Mouse (Mus musculus): ENCODE measurements around the gene Mindy4.

Mindy4 gene

DNA sequence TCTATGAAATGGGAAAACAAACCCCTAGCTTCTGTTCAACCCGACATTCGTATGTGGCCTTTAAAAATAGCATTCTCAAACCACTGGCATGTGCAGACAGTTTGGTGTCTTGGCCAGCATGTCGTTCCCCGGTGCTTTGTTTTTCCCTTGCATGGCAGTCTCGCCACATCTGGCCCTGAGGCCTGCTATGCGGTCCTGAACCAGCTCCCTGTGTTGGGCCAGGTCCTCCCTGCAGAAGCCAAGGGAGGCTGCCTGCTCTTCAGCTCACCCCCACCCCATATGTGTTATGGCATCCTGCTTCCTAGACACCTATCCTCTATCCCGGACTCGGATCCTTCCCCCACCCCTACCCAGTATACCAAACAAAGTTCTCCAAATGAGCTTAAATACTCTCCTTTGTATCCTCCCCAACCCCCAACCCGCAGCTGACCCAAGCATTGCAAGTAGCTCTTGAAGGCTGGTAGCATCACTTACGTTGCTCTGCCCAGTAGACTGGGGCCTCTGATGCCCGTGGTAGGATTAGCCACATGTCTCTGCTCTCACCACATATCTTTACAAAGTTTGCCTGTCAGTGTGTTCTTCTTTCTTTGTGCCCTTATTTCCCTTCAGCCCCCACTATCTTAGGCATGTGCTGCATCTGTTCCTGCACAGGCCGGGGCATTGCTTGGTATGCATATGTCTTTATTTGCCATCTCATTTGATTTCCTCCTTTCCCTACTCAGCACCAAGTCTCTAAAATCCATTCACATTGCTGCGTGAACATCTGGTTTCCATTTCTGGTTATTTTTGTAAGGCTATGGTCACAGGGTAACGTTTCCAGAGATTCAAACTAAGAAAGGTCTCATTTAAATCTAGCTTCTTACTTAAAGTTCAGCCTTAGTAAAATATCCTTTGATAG is 55.5 kb downstream of the Mindy4 start:
- DNase-seq: no peak

DNA sequence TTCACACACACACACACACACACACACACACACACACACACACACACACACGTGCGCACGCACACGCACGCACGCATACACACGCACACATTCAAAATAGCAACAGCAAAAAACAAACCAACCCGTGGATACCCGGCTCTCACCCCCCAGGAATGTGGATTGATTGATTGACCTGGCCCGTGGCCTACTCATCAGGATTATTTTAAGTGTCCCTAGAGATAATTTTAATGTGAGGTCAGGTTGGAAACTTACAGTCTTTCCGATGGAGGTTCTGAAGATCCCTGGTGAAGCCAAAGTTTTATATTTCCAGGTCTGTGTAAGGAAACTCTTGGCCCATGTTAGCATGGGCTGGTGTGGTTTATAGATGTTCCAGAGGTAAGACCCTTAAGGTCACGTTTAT is 59.0 kb downstream of the Mindy4 start:
- DNase-seq: no peak

DNA sequence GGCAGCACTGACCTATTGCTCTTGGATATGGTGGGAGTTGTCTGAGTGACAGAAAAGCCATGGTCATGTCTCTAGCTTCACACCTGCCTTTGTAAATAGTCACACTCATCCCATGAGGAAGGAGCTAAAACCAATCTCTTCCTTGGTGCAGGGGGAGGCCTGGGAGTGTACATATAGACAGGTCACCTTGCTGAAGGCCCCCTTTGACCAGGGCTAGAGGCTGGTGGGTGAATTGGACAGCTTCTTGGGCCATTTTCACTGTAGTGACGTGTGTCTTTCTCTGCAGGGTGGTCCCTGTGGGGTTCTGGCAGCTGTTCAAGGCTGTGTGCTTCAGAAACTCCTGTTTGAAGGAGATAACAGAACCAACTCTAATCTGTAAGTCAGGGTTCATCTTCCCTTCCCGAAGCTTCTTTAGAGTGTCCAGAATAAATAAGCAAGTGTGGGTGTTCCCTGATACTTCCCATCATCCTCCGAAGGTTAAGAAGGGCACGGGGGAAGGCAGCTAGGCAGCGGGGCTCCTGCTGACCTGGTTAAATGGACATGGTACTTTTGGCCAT is 60.4 kb downstream of the Mindy4 start:
- DNase-seq: peak in 1 of 2 experiments; percentile 45

DNA sequence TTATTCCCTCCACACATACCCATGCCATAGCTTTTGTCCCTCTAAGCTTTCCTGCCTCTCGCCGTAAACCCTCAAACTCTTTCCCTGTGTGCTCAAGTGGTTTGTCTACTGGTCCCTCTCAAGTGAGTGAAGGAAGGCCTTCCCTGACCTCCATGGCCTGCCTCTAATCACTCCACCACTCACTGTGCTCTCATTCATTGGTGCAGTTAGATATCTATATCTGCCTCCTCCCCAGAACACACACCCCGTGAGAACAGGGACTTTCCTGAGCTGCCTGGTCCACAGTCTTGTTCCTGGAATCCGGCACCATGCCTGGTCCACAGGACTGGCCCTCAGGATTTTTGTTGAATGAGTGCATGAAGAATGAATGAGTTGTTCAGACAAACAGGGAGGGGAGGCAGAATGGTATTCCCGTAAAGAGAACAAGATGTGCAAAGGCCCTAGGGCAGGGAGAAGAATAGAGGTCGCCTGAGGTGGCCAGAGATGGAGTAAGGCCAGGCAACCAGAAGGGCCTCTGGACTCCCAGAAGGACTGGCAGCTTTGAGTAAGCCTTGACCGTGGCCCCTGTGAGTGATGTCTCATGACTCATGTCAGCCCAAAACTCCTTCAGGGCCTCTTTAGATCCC is 61.7 kb downstream of the Mindy4 start:
- no peak for DNase-seq

DNA sequence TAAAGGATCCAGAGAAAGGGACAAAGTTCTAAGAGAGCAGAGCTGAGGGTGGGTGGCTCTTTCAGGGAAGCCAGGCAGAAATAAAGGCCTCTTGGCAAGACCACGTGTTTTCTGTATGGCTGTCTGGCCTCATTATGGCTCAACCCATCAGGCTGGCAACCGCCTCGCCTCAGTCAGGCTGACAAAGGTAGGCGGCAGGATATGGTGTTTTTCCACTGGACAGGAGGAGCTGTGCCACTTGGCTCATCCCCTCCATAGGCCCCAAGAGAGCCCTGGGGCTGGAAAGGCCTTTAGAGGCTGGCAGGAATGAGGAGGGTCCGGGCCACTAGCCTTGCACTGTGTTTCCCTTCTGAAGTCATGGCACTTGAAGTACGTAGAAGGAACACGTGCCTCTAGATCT is 69.8 kb downstream of the Mindy4 start:
- DNase-seq: peak; percentile 84 to 86

DNA sequence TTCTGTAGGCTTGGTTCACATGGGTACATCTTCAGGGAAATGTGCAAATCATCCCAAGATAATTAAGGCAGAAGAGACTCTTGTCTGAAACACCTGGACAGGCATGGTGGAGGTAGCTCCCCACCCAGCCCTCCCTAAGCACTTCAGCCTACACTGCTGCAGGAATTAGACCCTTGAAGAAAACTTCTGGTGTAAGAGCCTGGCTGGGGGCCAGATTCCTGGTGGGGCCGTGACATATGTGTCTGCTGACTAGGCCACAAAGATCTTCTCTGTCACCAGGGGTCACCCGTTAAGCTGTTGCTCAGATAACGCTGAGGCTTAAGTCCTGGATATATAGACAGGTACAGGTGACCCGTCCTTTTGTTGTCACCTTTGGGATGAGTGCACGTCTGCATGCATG is 70.3 kb downstream of the Mindy4 start:
- DNase-seq: peak; percentile 69 to 81

DNA sequence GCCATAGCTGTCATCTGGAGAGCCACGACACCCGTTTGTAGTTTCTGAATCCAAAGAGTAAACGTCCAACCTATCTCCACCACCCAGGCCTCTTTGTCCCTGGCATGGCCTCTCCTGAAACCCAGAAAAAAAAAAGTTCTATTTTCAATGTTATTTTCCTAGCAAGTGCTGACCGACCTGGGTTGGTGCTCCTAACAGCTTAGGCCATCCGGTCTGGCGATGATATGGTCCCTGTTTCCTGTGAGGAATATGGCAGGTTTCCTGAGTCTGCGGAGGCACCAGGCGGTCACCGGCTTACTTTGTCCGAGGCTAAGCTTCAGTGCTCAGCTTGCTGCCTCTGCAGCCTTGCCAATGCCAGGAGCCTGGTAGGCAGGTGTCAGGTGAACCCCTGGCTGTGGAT is 71.8 kb downstream of the Mindy4 start:
- peak; percentile 27 to 34 for DNase-seq

DNA sequence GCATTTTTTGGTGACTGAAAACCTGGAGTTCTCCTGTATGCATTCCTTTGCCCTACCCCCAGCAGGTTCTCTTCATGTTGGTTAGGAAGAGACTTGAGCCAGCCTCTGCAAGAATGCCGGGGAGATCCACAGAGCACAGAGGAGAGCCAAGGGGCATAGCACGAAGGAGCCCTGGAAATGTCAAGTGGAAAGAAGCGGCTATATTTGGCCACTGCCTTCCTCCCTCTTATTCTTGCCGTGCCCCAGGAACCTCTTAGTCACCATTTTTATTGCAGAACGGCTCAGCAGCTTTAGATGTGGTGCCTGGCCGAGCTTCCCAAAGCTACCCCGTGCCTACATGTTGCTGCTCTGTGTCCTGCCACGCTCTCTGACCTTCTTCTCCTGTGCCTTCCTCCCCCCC is 72.6 kb downstream of the Mindy4 start:
- peak; percentile 39 to 50 for DNase-seq

DNA sequence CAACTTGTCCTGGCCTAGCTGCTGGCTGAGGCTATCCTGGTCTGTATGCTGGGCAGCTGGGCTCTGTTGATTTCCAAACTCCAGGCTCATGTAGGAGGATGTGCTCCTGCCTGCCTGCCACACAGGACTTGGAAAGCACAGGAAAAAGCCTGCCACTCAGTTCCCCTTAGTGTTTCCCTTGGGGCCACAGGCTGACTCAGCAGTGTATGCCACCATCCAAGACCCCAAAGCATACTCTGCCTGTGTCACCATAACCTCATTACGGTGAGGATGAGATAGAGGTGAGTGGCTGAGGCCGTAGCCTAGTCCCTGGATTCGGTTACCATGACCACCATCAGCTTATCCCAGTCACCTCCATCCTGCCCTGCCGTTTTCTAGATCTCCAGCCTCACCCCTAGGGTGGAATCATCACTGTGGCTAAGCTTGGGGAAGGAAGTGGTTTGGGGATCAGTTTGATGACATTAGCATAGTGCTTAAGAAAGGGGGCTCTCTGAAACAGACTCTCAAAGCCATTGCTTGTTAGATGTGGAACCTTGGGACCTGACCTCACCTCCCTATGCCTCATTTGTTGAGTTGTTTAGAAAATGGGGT is 73.6 kb downstream of the Mindy4 start:
- no peak for DNase-seq

DNA sequence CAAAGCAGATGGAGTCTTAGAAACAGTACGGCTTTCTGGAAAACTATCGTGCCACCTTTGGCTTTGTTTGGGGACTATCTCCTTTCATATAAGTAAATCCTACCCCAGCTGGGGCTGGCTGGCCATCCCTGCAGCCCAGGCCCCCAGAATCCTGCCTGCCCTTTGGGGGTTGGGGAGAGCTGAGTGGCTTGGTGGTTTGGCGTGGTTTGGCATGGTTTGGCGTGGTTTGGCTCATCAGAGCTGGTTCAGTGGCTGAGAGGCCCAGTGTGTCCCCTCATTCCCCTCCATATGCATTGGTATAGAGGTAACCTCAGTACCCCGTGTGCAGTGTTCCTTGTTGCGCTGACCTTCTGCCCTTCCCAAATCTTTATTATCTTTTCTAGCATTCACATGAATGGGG is 74.9 kb downstream of the Mindy4 start:
- no peak for DNase-seq

DNA sequence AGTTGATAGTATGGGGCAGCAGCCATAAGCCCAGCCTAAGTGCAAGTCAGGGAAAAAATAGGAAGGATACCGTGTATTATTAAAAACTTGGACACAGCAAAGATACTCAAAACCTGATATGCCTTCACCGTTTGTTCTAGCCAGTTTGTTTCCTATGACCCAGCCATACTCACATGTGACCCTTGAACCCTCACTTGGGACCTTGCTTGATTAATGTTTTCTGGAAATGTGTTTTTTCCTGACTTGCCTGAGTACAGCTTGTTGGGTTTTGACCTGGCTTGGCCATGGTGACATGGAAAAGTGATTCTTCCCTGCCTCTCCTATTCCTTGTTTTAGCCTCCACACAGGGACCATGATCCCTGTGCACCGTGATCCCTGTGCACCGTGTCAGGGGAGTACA is 75.3 kb downstream of the Mindy4 start:
- no peak for DNase-seq

DNA sequence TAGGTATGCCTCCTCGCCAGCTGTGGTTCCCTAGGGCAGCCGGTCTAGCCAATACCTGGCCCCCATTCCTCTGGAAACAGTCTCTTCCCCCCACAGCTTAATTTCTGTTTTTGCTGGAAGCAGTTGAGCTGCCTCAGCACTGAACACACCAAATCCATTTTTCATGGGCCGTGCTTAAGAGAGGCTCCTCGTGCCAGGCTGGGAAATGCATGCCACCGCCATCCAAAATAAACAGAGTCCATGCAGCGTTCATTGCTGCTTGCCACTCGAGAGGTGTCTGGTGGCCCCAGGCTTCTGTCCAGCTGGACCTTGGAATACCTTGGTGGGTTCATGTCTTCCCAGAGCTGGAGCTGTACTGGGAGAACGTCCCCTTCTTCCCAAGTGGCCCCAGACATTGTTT is 77.8 kb downstream of the Mindy4 start:
- no peak for DNase-seq

DNA sequence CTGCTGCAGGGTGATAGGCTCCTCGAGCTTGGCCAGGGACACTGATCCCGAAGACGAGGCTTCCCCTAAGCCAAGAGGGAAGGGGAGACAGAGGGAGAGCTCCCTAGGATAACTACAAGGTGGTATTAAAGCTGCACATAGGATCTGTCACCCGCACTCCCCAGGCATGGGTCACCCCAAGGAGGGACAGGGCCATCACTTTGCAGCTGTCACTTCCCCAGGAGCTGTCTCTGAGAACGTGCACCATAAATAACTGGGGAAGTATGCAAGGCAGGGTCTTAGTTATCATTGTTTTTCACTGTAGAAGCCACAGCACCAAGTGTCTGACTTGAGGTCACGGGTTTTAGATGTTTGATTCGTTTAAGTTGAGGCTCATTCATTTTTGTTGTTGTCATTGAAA is 78.5 kb downstream of the Mindy4 start:
- no peak for DNase-seq

DNA sequence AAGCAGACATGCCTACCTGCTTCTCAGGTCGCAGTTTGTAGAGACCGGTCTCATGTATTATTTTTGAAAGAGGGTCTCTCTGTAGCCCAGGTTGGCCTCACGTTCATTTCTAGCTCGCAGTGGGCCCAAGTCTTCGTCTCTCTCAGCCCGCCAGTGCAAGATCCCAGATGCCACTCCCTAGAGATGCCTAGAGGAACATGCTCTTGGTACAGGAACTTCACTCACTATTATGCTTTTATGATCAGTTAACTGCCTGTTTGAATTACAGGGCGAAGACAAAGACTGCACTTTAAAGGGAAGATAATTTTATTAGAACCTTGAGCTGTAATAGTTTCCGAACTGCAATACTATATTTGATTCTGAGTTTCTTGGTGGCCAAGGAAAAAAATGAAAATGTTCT is 79.2 kb downstream of the Mindy4 start:
- DNase-seq: no peak

DNA sequence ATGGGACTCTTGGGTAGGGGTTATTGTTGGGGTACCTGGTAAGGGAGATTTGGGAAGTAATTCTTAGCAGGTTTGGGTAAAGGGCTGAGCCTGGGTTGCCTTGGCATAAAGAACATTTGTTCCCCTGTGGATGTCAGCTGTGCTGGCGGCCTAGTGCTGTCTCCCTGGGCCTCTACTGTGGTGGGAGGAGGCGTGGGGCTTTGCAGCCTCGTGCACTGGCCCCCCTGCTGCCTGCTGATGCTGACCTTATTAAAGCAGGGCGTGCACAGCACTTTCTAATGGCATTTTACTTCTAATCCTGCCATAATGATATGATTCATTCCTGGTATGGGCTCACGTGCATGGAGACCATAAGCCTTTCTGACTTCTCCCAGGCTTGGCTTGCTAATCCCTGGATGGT is 82.0 kb downstream of the Mindy4 start:
- no peak for DNase-seq

DNA sequence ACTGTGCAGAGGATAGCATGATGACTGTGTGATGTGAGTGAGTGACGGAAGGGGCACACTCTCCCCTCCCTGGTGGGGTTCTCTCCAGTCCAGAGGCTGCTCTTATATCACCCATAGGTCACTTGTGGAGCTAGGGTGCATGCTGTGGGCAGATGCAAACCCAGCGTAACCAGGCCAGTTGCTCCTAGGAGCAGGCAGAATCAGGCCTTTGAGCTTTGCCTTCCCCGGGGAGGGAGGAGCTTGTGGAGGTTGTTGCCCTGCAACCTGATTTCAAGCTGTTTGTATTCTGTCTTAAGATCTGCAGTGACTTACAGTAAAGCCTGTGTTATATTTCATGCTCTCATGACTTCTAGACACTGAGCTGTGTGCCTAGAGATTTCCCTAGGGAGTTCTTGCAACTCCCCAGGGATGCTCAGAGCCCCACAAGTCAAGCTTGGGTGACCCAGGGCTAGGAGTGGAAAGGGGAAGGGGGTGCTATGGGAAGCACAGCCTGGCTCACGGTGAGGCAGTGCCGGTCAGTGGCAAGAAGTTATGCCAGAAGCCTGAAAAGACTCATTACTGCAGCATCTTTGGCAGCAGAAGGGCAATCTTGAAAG is 84.9 kb downstream of the Mindy4 start:
- DNase-seq: no peak

DNA sequence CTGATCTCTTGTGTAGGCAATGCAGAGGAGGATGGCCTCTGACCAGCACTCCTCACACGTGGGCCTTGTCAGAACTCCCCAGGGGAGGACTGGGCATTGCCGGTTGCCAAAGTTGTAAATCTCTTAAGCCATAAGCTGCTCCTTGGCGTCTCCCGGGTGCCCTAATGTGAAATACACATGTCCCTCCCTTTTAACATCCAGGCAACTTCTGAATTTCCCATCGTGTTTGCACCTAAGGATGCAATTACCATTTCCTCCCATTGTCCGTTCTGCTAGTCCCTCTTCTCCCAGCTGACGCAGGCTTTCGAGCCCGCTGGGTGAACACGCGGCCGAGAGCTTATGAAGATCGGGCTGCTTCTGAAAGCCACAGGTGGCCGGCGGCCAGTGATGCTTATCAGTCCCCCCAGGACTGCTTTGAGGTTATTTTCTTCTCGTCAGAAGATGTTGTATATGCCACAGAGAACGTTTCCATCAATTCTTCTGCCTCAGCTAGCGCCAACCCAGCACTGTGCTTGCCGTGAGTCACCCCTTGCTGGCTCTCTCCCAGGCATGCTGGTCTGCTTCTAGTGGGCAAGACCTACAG is 91.5 kb downstream of the Mindy4 start:
- peak; percentile 29 to 58 for DNase-seq

DNA sequence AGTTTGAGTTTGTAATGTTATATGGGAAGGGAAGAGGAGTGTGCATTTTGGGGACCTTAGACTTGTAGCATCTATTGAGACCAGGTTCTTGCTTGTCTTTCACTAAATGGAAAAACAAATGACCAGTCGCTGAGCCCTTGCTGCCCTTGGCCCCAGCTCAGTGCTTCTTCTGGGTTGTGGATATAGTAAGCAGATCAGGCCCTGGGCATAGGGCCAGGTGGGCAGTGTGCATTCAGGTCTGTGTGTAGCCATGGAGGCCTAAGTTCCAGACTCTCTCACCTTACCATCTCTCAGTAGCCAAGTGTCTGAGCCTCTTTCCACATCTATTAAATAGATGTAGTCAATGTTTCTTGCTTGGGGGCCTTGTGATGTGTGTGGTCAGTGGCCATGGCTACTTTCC is 92.1 kb downstream of the Mindy4 start:
- peak in 1 of 2 experiments; percentile 33 for DNase-seq

DNA sequence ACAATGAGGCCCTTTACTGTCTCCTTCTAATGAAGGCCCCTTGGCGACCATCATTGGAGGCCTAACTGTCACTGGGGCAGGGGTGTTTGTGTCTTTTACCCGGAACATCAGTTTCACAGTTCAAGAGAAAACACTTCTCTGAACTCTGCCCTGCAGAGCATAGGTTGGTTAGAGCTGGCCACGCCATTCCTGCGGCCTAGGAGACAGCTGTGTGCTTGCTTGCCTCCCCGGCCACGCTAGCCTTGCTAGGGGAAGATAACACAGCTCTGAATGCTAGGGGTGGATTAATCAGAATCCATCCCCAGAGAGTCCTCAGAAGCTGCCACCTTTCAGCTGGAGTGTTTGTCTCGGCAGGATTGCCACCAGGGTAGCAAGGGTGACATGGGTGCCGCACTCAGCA is 96.3 kb downstream of the Mindy4 start:
- no peak for DNase-seq

DNA sequence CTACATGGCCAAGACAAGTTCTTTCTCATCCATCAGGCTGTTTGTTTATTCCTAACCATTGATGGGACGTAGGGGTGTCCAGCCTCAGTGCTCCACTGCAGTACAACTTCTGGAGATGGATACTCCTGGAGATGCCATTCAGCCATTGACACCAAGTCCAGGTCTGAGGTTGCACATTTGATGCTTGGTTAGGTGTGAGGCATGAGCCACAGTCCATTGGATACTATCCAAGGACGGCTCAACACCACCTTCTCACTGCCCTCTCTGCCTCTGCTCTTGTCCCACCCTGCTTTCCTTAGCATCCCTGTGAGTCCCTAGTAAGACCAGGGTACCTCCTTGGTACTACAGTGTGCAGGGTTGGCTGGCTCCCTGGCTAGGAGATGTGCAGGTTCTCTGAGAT is 96.7 kb downstream of the Mindy4 start:
- no peak for DNase-seq

DNA sequence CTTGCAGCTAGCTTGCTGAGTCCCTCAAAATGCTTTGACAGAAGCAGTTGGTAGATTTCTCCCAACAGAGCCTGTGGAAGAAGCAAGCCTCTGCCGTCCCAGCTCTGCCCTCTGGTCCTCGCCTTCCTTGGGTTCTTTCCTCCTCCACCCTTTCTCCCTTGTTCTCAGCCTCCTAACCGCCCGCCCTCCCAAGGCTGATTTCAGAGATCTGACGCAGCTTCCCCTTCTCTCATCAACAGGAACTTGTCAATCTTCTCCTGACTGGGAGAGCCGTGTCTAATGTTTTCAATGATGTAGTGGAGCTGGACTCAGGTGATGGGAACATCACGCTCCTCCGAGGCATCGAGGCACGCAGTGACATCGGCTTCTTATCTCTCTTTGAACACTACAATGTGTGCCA is 97.5 kb downstream of the Mindy4 start:
- no peak for DNase-seq

DNA sequence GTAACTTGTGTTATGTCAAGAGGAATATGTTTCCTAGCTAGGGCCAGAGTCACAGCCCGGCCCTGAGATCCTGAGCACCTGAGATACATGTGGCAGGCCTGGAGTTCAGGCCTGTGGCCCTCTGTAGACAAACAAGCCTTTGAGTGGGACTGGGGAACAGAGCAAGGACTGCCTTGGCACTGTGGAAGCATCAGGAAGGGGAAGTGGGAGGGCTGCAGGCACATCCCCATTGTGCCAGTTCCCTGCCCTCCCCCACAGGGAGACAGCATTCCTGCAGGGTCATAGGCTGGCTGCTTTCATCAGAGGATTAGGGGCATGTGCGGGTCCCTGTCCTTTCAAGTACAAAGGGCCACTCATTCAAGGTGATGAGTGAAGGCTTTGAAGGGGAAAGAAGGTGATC is 107.0 kb downstream of the Mindy4 start:
- DNase-seq: no peak

DNA sequence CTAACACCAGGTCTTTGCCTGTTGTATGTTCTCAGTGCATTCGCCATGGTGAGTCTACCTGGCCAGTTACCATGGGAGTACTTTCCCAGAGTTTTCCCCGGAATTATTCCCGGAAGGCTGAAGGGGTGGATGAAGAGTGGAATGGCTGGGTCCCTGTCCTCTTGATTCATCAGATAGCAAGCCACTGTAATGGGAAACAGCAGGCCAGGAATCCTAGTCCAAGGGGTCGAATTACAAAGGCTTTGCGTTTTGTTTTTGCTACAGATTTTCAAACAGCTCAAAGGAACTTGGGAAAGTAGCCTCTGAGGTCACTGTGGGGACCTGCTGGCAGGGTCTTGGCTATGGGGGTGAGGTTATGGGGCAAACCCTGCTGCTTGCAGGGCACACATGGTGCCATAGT is 108.8 kb downstream of the Mindy4 start:
- DNase-seq: no peak
